Mouse (Mus musculus) small intestine, adult 2 months (tissue): ENCODE data around the gene Timm13.

Experiments
- CTCF ChIP-seq: fragments of 200-500 bp; IDR thresholded peaks from 2 replicates; pipeline ENCODE4 v1.5.1; 2012; ENCODE audit warnings: low read depth, mild to moderate bottlenecking, control low read depth, inconsistent platforms, low read length, moderate library complexity, mixed read lengths; ENCODE audit not compliant: insufficient replicate concordance, insufficient read length; ENCODE audit errors: extremely low read depth
- POLR2A ChIP-seq: fragments of 200-500 bp; IDR thresholded peaks from 2 replicates; pipeline ENCODE4 v1.6.1; 2012; ENCODE audit warnings: low read depth, mild to moderate bottlenecking, control low read depth, inconsistent platforms, low read length, moderate library complexity

- TF ChIP-seq CTCF (no peak), POLR2A (no peak)
Measured at GRCm38 (mm10) chr10:80902273-80902940, 1.6 kb upstream of the Timm13 start.
